Comparison of ENCODE assay signal across 8 mouse cellular contexts in the genomic region with DNA sequence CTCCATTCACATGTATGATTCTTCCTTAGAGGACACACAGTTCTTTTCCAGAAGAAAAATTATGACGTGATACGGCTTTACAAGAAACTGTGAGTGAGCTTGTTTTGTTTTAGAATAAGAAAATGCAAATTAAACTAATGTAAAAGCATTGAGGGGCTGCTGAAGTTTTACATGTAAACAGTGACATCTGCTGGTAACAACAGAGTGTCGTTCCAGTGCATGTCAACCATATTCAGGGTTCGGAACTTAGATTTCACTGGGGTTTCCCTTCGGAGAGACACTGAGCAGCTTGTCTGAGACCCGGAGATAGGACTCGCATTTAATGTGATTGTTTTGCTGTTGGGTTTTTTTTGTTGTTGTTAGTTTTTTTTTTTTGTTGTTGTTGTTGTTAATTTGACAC.
DNase-seq lines count a peak whose midpoint lies in the region; ATAC-seq and TF ChIP-seq lines count a peak whose summit lies in the region.

No protein-coding gene starts in this region.

- no peaks in the 10 kb centered on the region for H3K27me3 ChIP-seq in lung, embryonic 14.5 days (ENCODE audit: insufficient read depth, low read length)
- H3K27me3 ChIP-seq in midbrain, embryonic 13.5 days, result no peaks in the 10 kb centered on the region

- H3K9ac ChIP-seq in lung, embryonic 14.5 days, result no peak overlapping the region
- no peak overlapping the region for H3K9ac ChIP-seq in midbrain, embryonic 13.5 days (replicated peaks)

- DNase-seq in adrenal gland, postnatal 36 days, result peak; percentile 2 to 4
- no peak for DNase-seq in adrenal gland, adult 8-10 months
- peak; percentile 64 for DNase-seq in lung, embryonic 14.5 days
- DNase-seq in lung, adult 2 months, result no peak
- DNase-seq in ovary, postnatal 36 days (ENCODE audit: low spot score), result no peak
- no peak for DNase-seq in urinary bladder, postnatal 25 days (ENCODE audit: low spot score)

- no peaks in the 10 kb centered on the region for H3K4me1 ChIP-seq in lung, embryonic 14.5 days (ENCODE audit: insufficient read depth)
- H3K4me1 ChIP-seq in lung, adult 2 months (ENCODE audit: control insufficient read depth, insufficient read depth, low read length), result no peaks in the 10 kb centered on the region
- H3K4me1 ChIP-seq in midbrain, embryonic 13.5 days (replicated peaks), result no peaks in the 10 kb centered on the region

- WGBS in lung, embryonic 14.5 days, result 60% methylated on average over 7 of the region's 7 CpGs
- WGBS in lung, adult 2 months, result 57% methylated on average over 7 of the region's 7 CpGs
- WGBS in midbrain, embryonic 13.5 days, result 69% methylated on average over 7 of the region's 7 CpGs

- H3K4me3 ChIP-seq in lung, embryonic 14.5 days (ENCODE audit: low read depth, low read length), result no peak overlapping the region
- no peak overlapping the region for H3K4me3 ChIP-seq in lung, adult 2 months (replicated peaks; ENCODE audit: extremely low read depth, low read depth, low read length)
- H3K4me3 ChIP-seq in midbrain, embryonic 13.5 days (replicated peaks), result no peak overlapping the region

- no peaks in the 10 kb centered on the region for H3K36me3 ChIP-seq in lung, embryonic 14.5 days (ENCODE audit: insufficient read depth)
- H3K36me3 ChIP-seq in midbrain, embryonic 13.5 days, result no peaks in the 10 kb centered on the region

- no peaks in the 10 kb centered on the region for H3K9me3 ChIP-seq in lung, embryonic 14.5 days (ENCODE audit: low read depth, low read length)
- H3K9me3 ChIP-seq in midbrain, embryonic 13.5 days, result no peaks in the 10 kb centered on the region

- ATAC-seq in lung, embryonic 14.5 days (ENCODE audit: insufficient read depth), result no peak
- ATAC-seq in frontal cortex, adult (ENCODE audit: low TSS enrichment), result peak; percentile 76; the same call in 1 of the 2 replicates
- peak; percentile 66; the same call in 1 of the 2 replicates for ATAC-seq in midbrain, embryonic 13.5 days

- TF ChIP-seq CTCF in lung, embryonic 14.5 days (IDR thresholded peaks at IDR 0.05; ENCODE audit: low read depth), result peak; percentile 45
- no peak for TF ChIP-seq CTCF in lung, adult 2 months (IDR thresholded peaks at IDR 0.05; ENCODE audit: insufficient read depth, low read length)

- H3K4me2 ChIP-seq in lung, embryonic 14.5 days, result no peak overlapping the region
- H3K4me2 ChIP-seq in midbrain, embryonic 13.5 days (replicated peaks), result no peak overlapping the region

- no peak for TF ChIP-seq POLR2A in lung, adult 2 months (IDR thresholded peaks at IDR 0.05; ENCODE audit: borderline replicate concordance, extremely low read depth, low read depth, low read length)

- no peak overlapping the region for H3K27ac ChIP-seq in lung, embryonic 14.5 days (ENCODE audit: low read depth)
- H3K27ac ChIP-seq in midbrain, embryonic 13.5 days, result no peak overlapping the region

Comparison
In these comparisons a context has a peak if more than half of its experiments do, and no peak if none do; other contexts are left out.
1. DNase-seq: peak in adrenal gland, postnatal 36 days (2 of 2) and lung, embryonic 14.5 days (single experiment); none in adrenal gland, adult 8-10 months (single experiment), lung, adult 2 months (single experiment), ovary, postnatal 36 days (single experiment) and urinary bladder, postnatal 25 days (single experiment).